Mouse (Mus musculus) adipose tissue, adult 10 weeks (tissue): ENCODE data around the gene Zbed5. TPM values are rescaled to one million over a fixed set of nuclear protein-coding genes. Genes with fewer than 3 reads are reported as not detected.

Experiments
- polyA plus RNA-seq: library from polyadenylated mRNA; stranded (reverse); fragments of 350-450 nt; fragmentation: Illumina TruSeq; extraction: RNeasy Lipid Tissue Mini Kit (QIAGEN cat#74804); gene quantifications from one replicate; pipeline ENCODE4 v1.2.3, GENCODE M21; 2014; ENCODE audit warnings: low read depth, low replicate concordance

The Zbed5 gene
- polyA plus RNA-seq = 6.5 TPM

GRCm38 (mm10) chr5:129895198-129896088 lies at the start of gene Zbed5:
Zbed5 (plus strand) TSS chr5:129895723.

GRCm38 (mm10) chr5:129846752-129847557 lies 48.6 kb upstream of the Zbed5 start, which contains the start of gene Sumf2:
Sumf2 (plus strand) TSS chr5:129846986.

GRCm38 (mm10) chr5:129886911-129887636 lies 8.4 kb upstream of the Zbed5 start, which contains the start of gene Chchd2:
Chchd2 (minus strand) TSS chr5:129887470.

GRCm38 (mm10) chr5:129898449-129898848 lies 2.9 kb downstream of the Zbed5 start, which contains the start of gene Phkg1:
Phkg1 (minus strand) TSS chr5:129898549.

GRCm38 (mm10) chr5:129908242-129908965 lies 12.9 kb downstream of the Zbed5 start, which contains the start of gene Nupr1l:
Nupr1l (plus strand) TSS chr5:129908540.

GRCm38 (mm10) chr5:129941495-129942045 lies 46.0 kb downstream of the Zbed5 start, which contains the start of gene Vkorc1l1:
Vkorc1l1 (plus strand) TSS chr5:129941970.

Other genes with a start within 250 kb of the Zbed5 start
- gene Zfp11, start 225.6 kb upstream of the Zbed5 start, polyA plus RNA-seq = 2.3 TPM
- gene Sept14, start 187.2 kb upstream of the Zbed5 start, polyA plus RNA-seq = not detected
- gene Mrps17, start 180.2 kb upstream of the Zbed5 start, polyA plus RNA-seq = 69.8 TPM
- gene Nipsnap2, start 170.7 kb upstream of the Zbed5 start, polyA plus RNA-seq = 60.8 TPM
- 37.1 TPM for gene Psph, start 108.3 kb upstream of the Zbed5 start, polyA plus RNA-seq
- gene Sumf2, start 48.7 kb upstream of the Zbed5 start, polyA plus RNA-seq = 34.2 TPM
- 523 TPM for gene Chchd2, start 8.3 kb upstream of the Zbed5 start, polyA plus RNA-seq
- 14.6 TPM for gene Phkg1, start 2.8 kb downstream of the Zbed5 start, polyA plus RNA-seq
- gene Nupr1l, start 12.8 kb downstream of the Zbed5 start, polyA plus RNA-seq = 23.8 TPM
- gene Vkorc1l1, start 46.2 kb downstream of the Zbed5 start, polyA plus RNA-seq = 55.4 TPM
- 51.7 TPM for gene Gusb, start 107.3 kb downstream of the Zbed5 start, polyA plus RNA-seq
- 76.8 TPM for gene Asl, start 133.5 kb downstream of the Zbed5 start, polyA plus RNA-seq
- gene Crcp, start 133.6 kb downstream of the Zbed5 start, polyA plus RNA-seq = 30.6 TPM
- 34.7 TPM for gene Tpst1, start 177.6 kb downstream of the Zbed5 start, polyA plus RNA-seq
- gene Kctd7, start 249.1 kb downstream of the Zbed5 start, polyA plus RNA-seq = 5.0 TPM